Mouse (Mus musculus) C2C12 (cell line): ENCODE measurements around the gene Wap. TPM values are rescaled to one million over a fixed set of nuclear protein-coding genes. Genes with fewer than 3 reads are reported as not detected.

ENCODE experiments used
- H3K27me3 ChIP-seq: one replicate; pipeline ENCODE4 v1.6.1; 2011; ENCODE audit not compliant: control insufficient read depth, insufficient read depth, insufficient read length
- H3K36me3 ChIP-seq: one replicate; pipeline ENCODE4 v1.6.1; 2011; ENCODE audit not compliant: control insufficient read depth, insufficient read depth
- H3K4me3 ChIP-seq: one replicate; pipeline ENCODE4 v1.5.1; 2011; ENCODE audit warnings: mild to moderate bottlenecking, control low read depth; ENCODE audit not compliant: poor library complexity, insufficient read depth, severe bottlenecking
- H3K79me2 ChIP-seq: one replicate; pipeline ENCODE4 v1.6.1; 2011; ENCODE audit not compliant: control insufficient read depth, insufficient read depth
- H3K79me3 ChIP-seq: one replicate; pipeline ENCODE4 v1.6.1; 2011; ENCODE audit warnings: low read depth, control low read depth
- H3ac ChIP-seq: one replicate; pipeline ENCODE3; 2011; ENCODE audit warnings: low read depth; ENCODE audit not compliant: control insufficient read depth, insufficient read length
- CEBPB ChIP-seq: IDR thresholded peaks from one replicate; pipeline ENCODE4 v1.6.1; 2011; ENCODE audit warnings: low read depth, mild to moderate bottlenecking, control low read depth, moderate library complexity
- CTCF ChIP-seq: IDR thresholded peaks from one replicate; pipeline ENCODE4 v1.5.1; 2011; ENCODE audit not compliant: control insufficient read depth, insufficient read depth, insufficient read length
- FOSL1 ChIP-seq: IDR thresholded peaks from one replicate; pipeline ENCODE4 v1.8.0; 2011; ENCODE audit warnings: mild to moderate bottlenecking, low read length; ENCODE audit not compliant: poor library complexity, insufficient read depth, severe bottlenecking
- MAX ChIP-seq: IDR thresholded peaks from one replicate; pipeline ENCODE4 v1.6.1; 2011; ENCODE audit warnings: mild to moderate bottlenecking, control low read depth
- MYOD1 ChIP-seq: IDR thresholded peaks from one replicate; pipeline ENCODE4 v1.6.1; 2011; ENCODE audit warnings: low read depth; ENCODE audit not compliant: control insufficient read depth, insufficient read length
- MYOG ChIP-seq: IDR thresholded peaks from one replicate; pipeline ENCODE4 v1.6.1; 2011; ENCODE audit not compliant: control insufficient read depth, insufficient read length; ENCODE audit errors: extremely low read depth
- USF1 ChIP-seq: IDR thresholded peaks from one replicate; pipeline ENCODE4 v1.6.1; 2011; ENCODE audit warnings: low read depth, mild to moderate bottlenecking, control low read depth, moderate library complexity
- polyA plus RNA-seq: library from polyadenylated mRNA; unstranded; fragments of >200 nt; fragmentation: generic; extraction: Trizol; gene quantifications from one replicate; pipeline ENCODE4 v1.2.1, GENCODE M21; 2012; ENCODE audit warnings: missing spikeins

Wap gene
- polyA plus RNA-seq, 1 experiment, result not detected

DNA sequence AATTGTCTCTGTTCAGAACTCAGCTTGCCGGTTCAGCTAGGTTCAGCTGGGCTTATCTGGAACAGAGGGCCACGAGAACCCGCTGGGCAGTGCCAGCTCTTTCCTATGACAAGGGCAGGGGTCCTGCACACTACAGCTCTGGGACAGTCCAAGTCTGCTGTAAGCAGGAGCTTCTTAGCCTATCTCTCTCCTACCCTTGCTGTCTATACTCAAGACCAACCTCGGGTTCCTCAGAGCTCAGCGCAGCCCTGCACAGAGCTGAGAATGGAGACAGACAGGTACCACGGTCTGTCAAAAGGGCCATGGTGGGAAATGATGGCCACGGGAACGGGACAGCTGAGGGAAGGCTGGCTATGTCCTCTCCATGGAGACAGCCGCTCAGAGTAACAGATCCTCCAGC, 35.2 kb downstream of the Wap start:
- Histone ChIP-seq H3K36me3 (peaks cover 5% of the 10 kb centered on the region), H3ac (no peak overlapping the region), H3K4me3 (no peak overlapping the region), H3K27me3 (no peaks in the 10 kb centered on the region), H3K79me3 (no peaks in the 10 kb centered on the region), H3K79me2 (no peaks in the 10 kb centered on the region)
- TF ChIP-seq FOSL1, result no peak
- TF ChIP-seq CTCF, result no peak
- TF ChIP-seq CEBPB, result no peak
- no peak for TF ChIP-seq USF1
- no peak for TF ChIP-seq MYOD1
- TF ChIP-seq MAX, result no peak
- TF ChIP-seq MYOG, result no peak

DNA sequence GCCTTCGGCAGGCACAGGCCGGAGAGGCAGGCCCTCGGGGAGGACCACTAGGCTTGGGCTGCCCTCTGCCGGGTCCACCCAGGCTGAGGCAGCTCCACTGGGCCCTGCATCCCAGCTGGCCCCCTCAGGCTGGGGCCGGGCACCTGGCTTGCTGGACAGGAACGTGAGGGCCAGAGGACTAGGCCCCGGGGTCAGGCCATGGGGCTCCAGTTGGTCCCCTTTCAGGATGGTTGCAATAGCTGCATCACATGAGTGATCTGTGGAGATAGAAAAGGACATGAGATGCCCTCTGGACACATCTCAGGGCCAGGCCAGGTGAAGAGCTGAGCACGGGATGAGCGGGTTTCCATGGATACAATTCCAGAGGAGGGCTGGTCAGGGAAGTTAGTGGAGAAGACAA, 35.8 kb downstream of the Wap start:
- H3K79me3 ChIP-seq, result no peaks in the 10 kb centered on the region
- no peak overlapping the region for H3K4me3 ChIP-seq
- H3ac ChIP-seq, result no peak overlapping the region
- H3K27me3 ChIP-seq, result no peaks in the 10 kb centered on the region
- TF ChIP-seq MAX (no peak), USF1 (no peak), MYOG (no peak), MYOD1 (no peak), CTCF (no peak), FOSL1 (no peak), CEBPB (no peak)
- no peaks in the 10 kb centered on the region for H3K79me2 ChIP-seq
- peaks cover 5% of the 10 kb centered on the region for H3K36me3 ChIP-seq

DNA sequence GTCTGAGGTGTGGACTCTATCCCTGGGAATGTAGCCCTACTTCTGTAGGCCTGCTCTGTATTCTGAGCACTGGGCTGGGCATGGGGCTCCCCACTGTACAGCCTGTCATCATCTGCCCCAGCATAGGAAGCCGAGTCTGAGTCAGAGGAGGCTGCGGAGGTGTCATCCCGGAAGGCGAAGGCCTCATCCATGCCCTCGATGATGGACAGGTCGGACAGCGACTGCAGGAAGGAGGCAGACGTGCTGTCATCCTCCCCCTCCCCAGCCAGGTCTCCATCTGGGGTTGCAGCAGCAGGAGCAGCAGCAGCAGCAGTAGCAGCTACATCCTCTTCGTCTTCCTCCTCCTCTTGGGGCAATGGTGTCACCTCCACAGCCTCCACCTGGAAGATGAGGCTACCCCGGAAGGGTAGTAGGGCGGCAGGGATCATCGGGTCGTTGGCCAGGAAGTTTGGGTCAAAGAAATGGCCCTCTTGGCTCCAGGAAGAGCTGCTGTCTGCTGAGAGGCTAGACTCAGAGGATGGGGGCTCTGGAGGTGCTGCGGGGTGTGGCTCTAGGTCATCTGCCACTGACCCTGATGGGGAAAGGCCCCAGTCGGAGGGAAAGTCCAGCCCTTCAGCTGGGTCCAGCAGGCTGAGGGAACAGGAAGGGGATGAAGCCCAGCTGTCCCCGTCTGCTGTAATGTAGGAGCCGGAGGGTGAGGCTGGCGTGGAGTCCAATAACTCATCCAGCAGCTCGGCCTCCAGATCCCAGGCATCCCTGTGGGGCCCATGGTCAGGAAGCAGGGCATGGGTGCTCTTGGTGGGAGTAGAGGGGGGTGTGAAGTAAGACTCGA, 36.6 kb downstream of the Wap start:
- TF ChIP-seq MYOG (no peak), CEBPB (no peak), CTCF (no peak), MAX (no peak), FOSL1 (no peak), USF1 (no peak), MYOD1 (no peak)

GRCm38 (mm10) chr11:6600284-6600944, 38.0 kb downstream of the Wap start:
- H3K79me3 ChIP-seq, result no peaks in the 10 kb centered on the region
- no peak overlapping the region for H3ac ChIP-seq
- TF ChIP-seq CEBPB (no peak), USF1 (no peak), MYOG (no peak), FOSL1 (no peak), MYOD1 (no peak), CTCF (no peak), MAX (no peak)
- H3K36me3 ChIP-seq, result peaks cover 20% of the 10 kb centered on the region
- H3K27me3 ChIP-seq, result no peaks in the 10 kb centered on the region
- H3K4me3 ChIP-seq, result no peak overlapping the region
- H3K79me2 ChIP-seq, result no peaks in the 10 kb centered on the region

More for the DNA sequence above, 36.6 kb downstream of the Wap start:
- Histone ChIP-seq H3K27me3 (no peaks in the 10 kb centered on the region), H3K79me2 (no peaks in the 10 kb centered on the region), H3K4me3 (no peak overlapping the region), H3K79me3 (no peaks in the 10 kb centered on the region), H3ac (no peak overlapping the region), H3K36me3 (peaks cover 10% of the 10 kb centered on the region)

DNA sequence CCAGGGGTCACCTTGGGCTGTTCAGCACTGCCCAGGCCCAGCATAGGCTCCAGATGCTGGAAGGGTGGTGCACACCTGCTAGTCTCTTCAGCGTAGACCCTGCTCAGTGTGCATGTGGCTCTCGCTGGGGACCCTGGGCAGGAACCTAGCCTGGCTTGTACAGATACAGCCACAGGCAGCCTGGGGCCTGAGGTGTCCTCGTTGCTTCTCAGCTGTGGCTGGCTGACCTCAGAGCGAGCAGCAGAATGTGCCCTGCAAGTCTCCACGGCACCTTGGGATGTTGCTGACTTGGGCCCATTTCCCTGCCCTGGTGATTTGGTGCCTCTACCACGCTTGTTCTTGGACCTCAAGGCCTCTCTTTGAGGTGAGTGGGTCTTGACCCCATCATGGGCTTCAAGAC, 38.6 kb downstream of the Wap start:
- TF ChIP-seq CTCF (no peak), CEBPB (no peak)

GRCm38 (mm10) chr11:6599011-6599681, 39.3 kb downstream of the Wap start:
- Histone ChIP-seq H3K79me2 (no peaks in the 10 kb centered on the region), H3K4me3 (no peak overlapping the region), H3K27me3 (no peaks in the 10 kb centered on the region), H3K79me3 (no peaks in the 10 kb centered on the region), H3ac (no peak overlapping the region), H3K36me3 (peaks cover 30% of the 10 kb centered on the region)
- no peak for TF ChIP-seq USF1
- TF ChIP-seq MAX, result no peak
- TF ChIP-seq MYOG, result no peak
- TF ChIP-seq MYOD1, result no peak
- no peak for TF ChIP-seq CTCF
- no peak for TF ChIP-seq FOSL1
- TF ChIP-seq CEBPB, result no peak

More for the DNA sequence above, 38.6 kb downstream of the Wap start:
- Histone ChIP-seq H3K4me3 (no peak overlapping the region), H3K27me3 (no peaks in the 10 kb centered on the region), H3K36me3 (peaks cover 26% of the 10 kb centered on the region), H3K79me3 (no peaks in the 10 kb centered on the region), H3K79me2 (no peaks in the 10 kb centered on the region), H3ac (no peak overlapping the region)
